Mouse (Mus musculus) liver, embryonic 14.5 days (tissue): ENCODE measurements around the gene 4933424G06Rik.
"Not testable (repeated sequence)": the region's sequence is repeated elsewhere in the genome, so short reads cannot be mapped to it uniquely, and the experiment has no call there.

ENCODE experiments used
- CTCF ChIP-seq: IDR thresholded peaks from 2 replicates; pipeline ENCODE4 v1.5.1; 2016; ENCODE audit warnings: antibody characterized with exemption, low read depth, control low read depth
- EP300 ChIP-seq: IDR thresholded peaks from 2 replicates; pipeline ENCODE4 v1.6.1; 2016; ENCODE audit warnings: antibody characterized with exemption, low read depth

DNA sequence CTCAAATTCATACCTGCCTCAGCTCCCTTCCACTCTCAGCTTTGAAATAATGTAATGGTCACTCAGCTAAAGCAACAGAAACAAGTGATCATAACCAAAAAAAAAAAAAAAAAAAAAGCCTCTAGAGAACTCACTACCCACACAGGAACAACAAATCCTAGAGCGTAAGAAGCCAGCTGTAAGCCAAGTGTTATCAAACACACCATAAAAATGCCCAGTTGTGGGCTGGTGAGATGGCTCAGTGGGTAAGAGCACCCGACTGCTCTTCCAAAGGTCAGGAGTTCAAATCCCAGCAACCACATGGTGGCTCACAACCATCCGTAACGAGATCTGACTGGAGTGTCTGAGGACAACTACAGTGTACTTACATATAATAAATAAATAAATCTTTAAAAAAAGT lies 41.9 kb upstream of the 4933424G06Rik start:
- TF ChIP-seq CTCF, EP300: not testable (repeated sequence)
